Mouse (Mus musculus) hindbrain, embryonic 16.5 days (tissue): Measurements from ENCODE around the gene Dtx4. TPM values are rescaled to one million over a fixed set of nuclear protein-coding genes. Genes with fewer than 3 reads are reported as not detected.
A peak's percentile ranks its signal among the peaks of the same experiment; 100 is the strongest.

ENCODE experiments used
- ATAC-seq: fragments of 200-750 bp; cut with Nextera tagmentation; 2 replicates; pipeline ENCODE4 v1.8.0; 2017; ENCODE audit warnings: moderate TSS enrichment, moderate library complexity
- H3K27ac ChIP-seq: fragments of 300-500 bp; sonication (generic); 2 replicates; pipeline ENCODE4 v1.5.1; 2014; ENCODE audit warnings: low read depth, mild to moderate bottlenecking, control low read depth, low read length, moderate library complexity
- H3K27me3 ChIP-seq: fragments of 300-500 bp; sonication (generic); replicated peaks from 2 replicates; pipeline ENCODE4 v1.6.1; 2014; ENCODE audit warnings: low read length; ENCODE audit not compliant: control insufficient read depth, insufficient read depth
- H3K36me3 ChIP-seq: fragments of 300-500 bp; sonication (generic); 2 replicates; pipeline ENCODE4 v1.6.1; 2014; ENCODE audit warnings: mild to moderate bottlenecking, low read length, moderate library complexity, mixed read lengths; ENCODE audit not compliant: control insufficient read depth, insufficient read depth
- H3K4me1 ChIP-seq: fragments of 300-500 bp; sonication (generic); 2 replicates; pipeline ENCODE4 v1.6.1; 2014; ENCODE audit warnings: low read depth, low read length; ENCODE audit not compliant: control insufficient read depth, insufficient read depth
- H3K4me2 ChIP-seq: fragments of 300-500 bp; sonication (generic); 2 replicates; pipeline ENCODE4 v1.6.1; 2014; ENCODE audit warnings: mild to moderate bottlenecking, low read length, control low read depth, moderate library complexity
- H3K4me3 ChIP-seq: fragments of 300-500 bp; sonication (generic); 2 replicates; pipeline ENCODE4 v1.5.1; 2014; ENCODE audit warnings: mild to moderate bottlenecking, low read length, control low read depth, moderate library complexity
- H3K9ac ChIP-seq: fragments of 300-500 bp; sonication (generic); 2 replicates; pipeline ENCODE4 v1.6.1; 2014; ENCODE audit warnings: low read depth, mild to moderate bottlenecking, control low read depth, low read length, moderate library complexity
- H3K9me3 ChIP-seq: fragments of 300-500 bp; sonication (generic); 2 replicates; pipeline ENCODE4 v1.6.1; 2014; ENCODE audit warnings: mild to moderate bottlenecking, low read length, moderate library complexity; ENCODE audit not compliant: control insufficient read depth
- WGBS: fragments of 180-500 bp; shearing (Covaris S2); extraction: QIAGEN DNeasy Blood & Tissue Kit; methylation state at CpG from one replicate; pipeline ENCODE4 v1.1.7; 2014; 5-methylcytosine and 5-hydroxymethylcytosine counted together
- polyA plus RNA-seq: library from polyadenylated mRNA; unstranded; fragments of >200 nt; fragmentation: Nextera tagmentation; extraction: Ambion mirVana; gene quantifications from 2 replicates; pipeline ENCODE4 v1.2.1, GENCODE M21; 2015

Gene Dtx4
- polyA plus RNA-seq, 1 experiment from 2014 or later, result 32.7 TPM

DNA sequence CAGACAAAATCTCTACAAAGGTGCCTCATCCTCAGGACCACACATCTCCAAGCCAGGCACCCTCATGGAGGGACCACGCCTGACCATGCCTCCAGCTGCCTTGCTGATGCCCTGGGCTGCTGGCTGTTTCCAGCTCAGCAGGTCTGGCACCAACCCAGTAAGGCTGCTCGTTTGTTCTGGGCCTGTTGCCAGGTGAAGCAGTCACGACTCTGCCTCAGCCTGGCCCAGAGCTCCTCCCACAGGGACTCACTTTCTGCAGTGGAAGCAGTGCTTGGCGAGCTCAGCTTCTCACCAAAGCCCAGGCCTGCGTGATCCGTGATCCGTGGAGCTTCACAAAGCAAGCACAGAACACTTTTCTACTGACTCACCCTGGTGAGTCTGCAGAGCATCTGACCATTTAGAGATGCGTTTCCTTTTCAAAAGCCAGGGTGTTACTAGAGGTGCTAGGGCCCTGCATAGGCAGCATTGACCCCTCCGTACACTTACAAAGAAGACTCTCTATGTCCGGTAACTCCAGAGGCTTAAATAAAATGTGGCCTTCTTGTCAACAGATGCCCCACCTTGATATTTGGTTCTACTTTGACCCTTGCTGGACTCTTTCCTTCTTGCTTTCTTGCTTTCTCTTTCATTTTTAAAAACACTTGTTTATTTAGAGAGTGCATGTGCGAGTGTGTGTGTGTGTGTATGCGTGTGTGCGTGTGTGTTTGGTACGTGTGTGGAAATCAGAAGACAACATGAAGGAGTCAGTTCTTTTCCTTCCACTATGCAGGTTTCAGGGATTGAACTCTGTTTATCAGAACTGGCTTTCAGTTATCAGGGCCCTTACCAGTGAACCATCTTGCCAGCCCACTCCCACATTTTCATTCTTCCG lies 25.6 kb downstream of the Dtx4 start:
- WGBS, result 49% methylated on average over 15 of the region's 15 CpGs
- Histone ChIP-seq H3K27me3 (no peaks in the 10 kb centered on the region), H3K4me3 (no peak overlapping the region), H3K9ac (no peak overlapping the region), H3K36me3 (peaks cover 21% of the 10 kb centered on the region), H3K4me1 (peaks cover 8% of the 10 kb centered on the region), H3K4me2 (no peak overlapping the region; the same call in 1 of the 2 replicates), H3K27ac (peak overlapping the region; percentile 72), H3K9me3 (no peaks in the 10 kb centered on the region)
- ATAC-seq, result peak; percentile 97

DNA sequence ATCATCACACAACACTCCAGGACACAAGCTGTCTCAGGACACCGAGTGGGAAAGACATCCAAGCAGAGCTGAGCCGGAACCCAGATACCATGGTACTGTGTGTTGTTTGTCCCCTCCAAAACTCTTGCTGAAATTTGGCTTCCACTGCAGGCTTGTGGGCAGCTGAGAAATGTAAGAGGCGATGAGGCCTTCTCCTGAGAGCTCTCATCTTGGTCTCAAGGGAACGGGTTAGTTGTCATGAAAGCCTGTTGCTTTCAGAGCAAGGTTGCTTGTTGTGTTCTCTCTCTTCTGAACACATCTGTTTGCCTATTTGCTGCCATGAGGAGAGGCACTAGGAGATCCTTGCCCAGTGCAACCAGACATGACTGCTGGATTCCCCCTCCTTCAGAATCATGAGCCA lies 27.3 kb downstream of the Dtx4 start:
- Histone ChIP-seq H3K36me3 (peaks cover 12% of the 10 kb centered on the region), H3K27ac (no peak overlapping the region), H3K9me3 (no peaks in the 10 kb centered on the region), H3K4me3 (no peak overlapping the region), H3K4me1 (peaks cover 8% of the 10 kb centered on the region), H3K9ac (no peak overlapping the region), H3K27me3 (no peaks in the 10 kb centered on the region), H3K4me2 (no peak overlapping the region)
- 83% methylated on average over 4 of the region's 4 CpGs for WGBS
- ATAC-seq, result no peak

DNA sequence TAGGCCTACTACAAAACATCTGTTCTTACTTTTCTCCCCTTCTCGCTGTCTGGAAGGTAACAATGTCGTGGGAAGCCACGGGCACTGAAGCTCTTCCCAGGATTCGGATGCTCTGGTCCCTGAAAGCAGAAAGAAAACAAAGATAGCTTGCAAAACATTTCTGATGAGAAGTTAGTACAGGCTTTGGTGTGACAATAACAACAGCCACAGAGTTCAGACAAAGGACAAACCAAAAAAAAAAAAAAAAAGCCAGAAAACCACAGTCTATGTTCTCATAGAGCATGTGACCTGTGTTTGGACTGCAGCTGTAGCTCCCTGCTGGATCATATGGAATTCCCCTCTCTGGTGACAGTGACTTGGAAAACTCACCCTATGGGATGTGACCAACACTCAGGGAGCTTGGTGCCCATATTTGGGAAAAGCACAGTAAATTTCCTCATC lies 28.0 kb downstream of the Dtx4 start:
- Histone ChIP-seq H3K4me2 (no peak overlapping the region), H3K27ac (no peak overlapping the region), H3K4me3 (no peak overlapping the region), H3K9me3 (no peaks in the 10 kb centered on the region), H3K36me3 (peaks cover 15% of the 10 kb centered on the region), H3K27me3 (no peaks in the 10 kb centered on the region), H3K4me1 (peaks cover 8% of the 10 kb centered on the region), H3K9ac (no peak overlapping the region)
- 80% methylated on average over 4 of the region's 4 CpGs for WGBS
- no peak for ATAC-seq

DNA sequence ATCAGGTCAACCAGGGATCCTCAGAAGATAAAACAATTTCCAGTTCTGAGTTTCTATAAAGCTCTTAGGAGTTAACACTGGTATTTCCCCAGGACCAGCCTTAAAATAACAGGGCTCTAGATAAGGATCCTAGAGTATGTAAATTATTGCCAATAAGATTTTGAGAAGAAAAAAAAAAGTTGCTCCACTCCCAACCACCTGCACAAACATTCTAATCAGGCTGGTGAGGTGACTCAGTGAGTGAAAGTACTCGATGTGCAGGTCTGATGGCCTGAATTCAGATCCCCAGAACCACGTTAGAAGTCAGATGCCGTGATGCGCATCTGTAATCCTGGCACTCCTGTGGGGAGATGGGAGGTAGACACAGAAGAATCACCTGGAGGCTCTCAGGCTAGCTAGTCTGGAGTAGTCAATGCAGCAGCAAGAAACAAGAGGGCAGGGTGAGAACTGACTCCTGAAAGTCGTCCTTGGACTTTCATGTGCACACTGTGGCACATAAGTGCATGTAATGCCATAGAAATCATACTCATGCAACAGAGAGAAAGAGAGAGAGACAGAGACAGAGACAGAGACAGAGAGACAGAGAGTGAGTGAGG lies 28.8 kb downstream of the Dtx4 start:
- ATAC-seq, result no peak
- Histone ChIP-seq H3K9ac (no peak overlapping the region), H3K4me2 (no peak overlapping the region), H3K9me3 (no peaks in the 10 kb centered on the region), H3K27ac (no peak overlapping the region), H3K27me3 (no peaks in the 10 kb centered on the region), H3K36me3 (peaks cover 11% of the 10 kb centered on the region), H3K4me3 (no peak overlapping the region), H3K4me1 (peaks cover 8% of the 10 kb centered on the region)
- 87% methylated on average over 5 of the region's 5 CpGs for WGBS

DNA sequence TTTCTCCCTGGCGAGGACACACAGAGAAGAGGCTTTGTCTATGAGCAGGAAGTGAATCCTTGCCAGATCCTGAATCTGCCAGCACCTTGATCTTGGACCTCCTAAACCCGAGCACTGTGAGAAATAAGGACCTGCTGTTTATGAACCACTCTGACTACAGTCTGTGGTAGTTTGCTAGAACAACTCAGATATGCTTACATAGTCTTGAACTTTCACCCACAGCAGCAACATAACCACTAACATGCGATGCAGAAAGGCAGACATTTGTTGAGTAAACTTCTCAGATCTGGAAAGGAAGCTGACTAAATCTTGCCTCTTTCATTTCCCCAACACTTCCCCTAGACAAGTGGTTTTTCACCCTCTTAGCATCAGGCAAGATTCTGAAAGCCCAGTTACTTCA lies 29.4 kb downstream of the Dtx4 start:
- no peak overlapping the region for H3K4me2 ChIP-seq
- no peaks in the 10 kb centered on the region for H3K9me3 ChIP-seq
- no peak overlapping the region for H3K27ac ChIP-seq
- peaks cover 14% of the 10 kb centered on the region for H3K36me3 ChIP-seq
- H3K9ac ChIP-seq, result no peak overlapping the region
- H3K27me3 ChIP-seq, result no peaks in the 10 kb centered on the region
- H3K4me1 ChIP-seq, result peaks cover 8% of the 10 kb centered on the region
- ATAC-seq, result no peak
- no peak overlapping the region for H3K4me3 ChIP-seq
- WGBS, result 61% methylated on average over 3 of the region's 3 CpGs

DNA sequence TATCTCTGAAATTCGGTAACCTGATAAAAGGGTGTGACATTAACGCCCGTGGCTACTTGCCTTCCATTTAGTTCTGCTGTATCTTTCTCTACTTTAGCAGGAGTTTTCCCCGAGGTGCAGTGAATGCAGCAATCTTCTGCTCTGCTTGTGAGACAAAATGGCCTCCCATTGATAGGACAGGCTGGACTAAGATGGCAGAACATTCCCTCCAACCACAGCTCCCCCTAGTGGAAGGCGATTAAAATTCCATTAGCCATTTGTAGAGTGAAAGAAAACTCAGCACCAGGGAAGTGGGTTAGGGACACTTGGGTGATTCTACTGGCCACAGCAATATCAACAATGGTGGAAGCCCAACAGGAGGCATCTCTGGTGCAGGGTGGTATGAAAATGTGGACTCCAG lies 33.8 kb downstream of the Dtx4 start:
- no peak overlapping the region for H3K4me3 ChIP-seq
- no peak overlapping the region for H3K27ac ChIP-seq
- ATAC-seq, result no peak
- peaks cover 15% of the 10 kb centered on the region for H3K36me3 ChIP-seq
- H3K27me3 ChIP-seq, result no peaks in the 10 kb centered on the region
- H3K4me1 ChIP-seq, result no peaks in the 10 kb centered on the region
- WGBS, result 79% methylated on average over 5 of the region's 5 CpGs
- H3K4me2 ChIP-seq, result no peak overlapping the region
- H3K9me3 ChIP-seq, result no peaks in the 10 kb centered on the region
- no peak overlapping the region for H3K9ac ChIP-seq

DNA sequence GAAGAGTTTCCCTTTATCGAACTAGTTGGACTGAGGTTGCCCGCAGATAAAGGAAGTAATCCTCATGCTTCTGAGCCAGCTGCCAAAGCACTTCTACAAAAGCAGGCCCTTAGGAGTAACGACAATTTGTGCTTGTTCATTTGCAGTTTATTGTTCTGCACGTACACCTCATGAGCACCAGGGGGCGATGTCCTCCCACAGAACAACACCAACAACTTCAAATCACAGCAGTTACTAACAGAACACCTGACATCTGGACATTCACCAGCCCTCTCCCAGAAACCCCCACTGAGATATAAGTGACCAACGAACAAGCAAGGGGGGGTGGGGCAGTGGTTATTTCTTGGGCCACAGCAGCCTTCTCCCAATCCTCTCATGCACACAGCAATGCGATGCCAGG lies 35.0 kb downstream of the Dtx4 start:
- peak; percentile 50; the same call in 1 of the 2 replicates for ATAC-seq
- H3K4me2 ChIP-seq, result no peak overlapping the region
- H3K4me1 ChIP-seq, result no peaks in the 10 kb centered on the region
- peak overlapping the region; percentile 8; the same call in 1 of the 2 replicates for H3K27ac ChIP-seq
- H3K4me3 ChIP-seq, result no peak overlapping the region
- H3K9ac ChIP-seq, result no peak overlapping the region
- no peaks in the 10 kb centered on the region for H3K27me3 ChIP-seq
- 28% methylated on average over 7 of the region's 7 CpGs for WGBS
- peaks cover 15% of the 10 kb centered on the region for H3K36me3 ChIP-seq
- no peaks in the 10 kb centered on the region for H3K9me3 ChIP-seq

DNA sequence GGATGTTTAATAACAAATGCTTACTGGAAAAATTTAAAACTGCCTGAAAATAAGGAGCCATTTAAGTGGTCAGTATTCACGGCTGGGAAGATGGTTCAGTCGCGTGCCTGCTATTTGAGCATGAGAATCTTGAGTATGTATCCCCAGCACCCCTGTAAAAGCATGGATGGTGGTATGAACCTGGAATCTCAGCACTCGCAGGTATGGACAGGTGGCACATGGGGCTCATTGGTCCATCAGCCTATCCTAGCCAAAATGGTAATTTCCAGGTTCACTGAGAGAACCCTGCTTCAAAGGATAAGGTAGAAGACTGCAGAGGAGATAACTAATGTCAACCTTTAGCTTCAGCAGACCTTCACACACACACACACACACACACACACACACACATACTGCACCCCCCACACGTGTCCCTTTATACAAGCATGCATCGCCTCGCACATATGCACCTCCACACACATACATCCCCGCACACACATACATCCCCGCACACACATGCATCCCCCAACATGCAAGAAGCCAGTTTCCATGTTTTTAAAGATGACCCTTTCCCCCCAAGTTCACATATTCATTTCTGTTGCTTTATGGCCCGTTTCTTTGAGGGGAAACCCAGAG lies 35.6 kb downstream of the Dtx4 start:
- H3K27me3 ChIP-seq, result no peaks in the 10 kb centered on the region
- WGBS, result 91% methylated on average over 10 of the region's 10 CpGs

DNA sequence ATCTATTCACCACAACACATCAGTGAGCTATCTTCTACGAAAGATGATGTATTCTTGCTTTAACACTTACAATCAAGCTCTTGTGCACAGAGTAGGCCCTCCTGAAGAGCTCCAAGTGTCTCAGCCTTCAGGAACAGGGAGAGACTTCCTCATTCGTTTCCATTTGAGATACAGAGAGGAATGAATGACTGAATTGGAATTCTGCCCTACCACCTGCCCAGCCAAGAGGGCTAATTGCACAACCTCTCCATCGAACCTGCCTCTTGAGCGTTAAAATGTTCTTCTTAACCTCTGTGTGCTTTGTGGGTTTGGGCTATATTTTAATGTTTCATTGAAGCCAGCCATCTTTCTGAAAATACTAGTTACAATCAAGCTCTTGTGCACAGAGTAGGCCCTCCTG lies 36.6 kb downstream of the Dtx4 start:
- 84% methylated on average over 4 of the region's 4 CpGs for WGBS
- no peak for ATAC-seq
- Histone ChIP-seq H3K4me1 (no peaks in the 10 kb centered on the region), H3K36me3 (peaks cover 15% of the 10 kb centered on the region), H3K9ac (no peak overlapping the region), H3K4me2 (no peak overlapping the region), H3K27me3 (no peaks in the 10 kb centered on the region), H3K4me3 (no peak overlapping the region), H3K9me3 (no peaks in the 10 kb centered on the region), H3K27ac (no peak overlapping the region)

More for the DNA sequence above, 35.6 kb downstream of the Dtx4 start:
- Histone ChIP-seq H3K9ac (no peak overlapping the region), H3K4me2 (no peak overlapping the region), H3K9me3 (no peaks in the 10 kb centered on the region), H3K4me3 (no peak overlapping the region), H3K27ac (no peak overlapping the region), H3K36me3 (peaks cover 15% of the 10 kb centered on the region), H3K4me1 (no peaks in the 10 kb centered on the region)
- ATAC-seq, result 0 out of 2 replicates have a peak, but pooled peaks have one; percentile 32
